In the genomic region with DNA sequence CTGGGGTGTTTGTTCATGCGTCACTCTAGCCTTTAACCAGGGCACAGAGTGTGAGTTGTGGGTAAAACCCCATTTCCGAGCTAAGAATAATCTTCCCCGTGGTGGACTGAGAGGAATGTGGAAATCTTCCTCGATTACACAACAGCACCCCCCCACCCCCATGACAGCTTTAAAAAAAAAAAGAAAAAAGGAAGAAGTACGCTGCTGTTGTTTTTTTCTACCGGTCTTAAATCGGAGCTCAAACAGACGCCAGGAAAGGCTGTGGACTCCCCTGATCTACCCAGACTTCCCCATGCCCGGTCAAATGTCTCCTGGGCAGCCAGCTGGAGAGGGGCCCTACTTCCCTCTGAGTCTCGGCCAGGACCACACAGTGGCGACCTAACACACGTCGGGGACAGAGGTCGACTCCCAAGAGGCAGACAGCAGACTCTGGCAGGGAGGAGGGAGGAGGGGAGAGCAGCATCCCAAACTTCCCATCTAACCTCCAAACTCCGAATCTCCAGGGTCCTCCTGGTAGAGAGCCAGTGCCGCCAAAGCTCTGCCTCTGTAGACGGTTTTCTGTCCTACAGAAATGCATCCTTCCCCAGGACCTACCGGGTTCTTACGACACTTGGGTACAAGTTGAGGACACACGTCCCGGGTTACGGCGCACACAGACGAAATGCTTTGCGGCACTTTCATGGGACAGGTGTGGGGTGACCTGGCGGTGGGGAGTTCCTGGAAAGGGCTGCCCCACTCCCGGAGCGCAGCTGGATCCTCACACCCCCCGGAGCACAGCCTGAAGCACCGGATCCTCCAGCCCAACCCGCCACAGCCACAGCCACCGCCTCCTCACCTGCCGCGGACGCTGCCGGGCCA, we compare ENCODE assay signal across 1 mouse cellular context.
TF ChIP-seq lines count a peak whose summit lies in the region.

No protein-coding gene starts in this region.

TF ChIP-seq in ES-E14, 5 proteins besides CTCF, POLR2A, EP300 and RAD21:
- TF ChIP-seq CHD2 (IDR thresholded peaks at IDR 0.05; ENCODE audit: low read depth, low read length) (no peak), ZNF384 (IDR thresholded peaks at IDR 0.05; ENCODE audit: low read depth, low read length) (peak; percentile 49; the same call in 1 of the 2 replicates)
